Mouse (Mus musculus): ENCODE data around the gene Sema6b.

DNA sequence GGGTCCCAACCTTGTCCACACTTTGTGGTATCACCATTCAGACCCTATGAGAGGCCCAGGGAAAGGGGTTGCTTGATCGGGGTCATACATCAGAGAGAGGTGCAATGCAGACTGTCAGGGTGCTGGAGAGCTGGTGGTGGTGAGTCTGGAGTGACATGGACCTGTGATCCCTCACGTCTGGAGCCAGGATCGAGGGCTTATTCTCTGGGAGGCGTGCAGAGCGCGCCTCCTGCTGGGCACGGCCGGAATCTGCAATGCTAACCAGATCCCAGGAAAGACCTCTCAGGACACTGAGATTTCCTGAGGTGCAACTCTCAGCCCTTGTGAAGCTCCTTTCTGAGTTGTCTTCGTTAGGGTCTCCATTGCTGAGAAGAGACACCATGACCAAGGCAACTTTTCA lies 19.6 kb upstream of the Sema6b start:
- TF ChIP-seq CTCF (IDR thresholded peaks at IDR 0.05; ENCODE audit: insufficient read depth, low read depth, low read length) (peak; percentile 96), POLR2A (IDR thresholded peaks at IDR 0.05; ENCODE audit: insufficient read depth, low read depth, low read length) (no peak)

Measured in olfactory bulb, adult 2 months (tissue).